Mouse (Mus musculus) forebrain, embryonic 14.5 days (tissue): ENCODE results near the gene Slc16a12. TPM values are rescaled to one million over a fixed set of nuclear protein-coding genes. Genes with fewer than 3 reads are reported as not detected.

ENCODE experiments used
- ATAC-seq: fragments of 200-750 bp; cut with Nextera tagmentation; 2 replicates; pipeline ENCODE4 v1.8.0; 2017; ENCODE audit warnings: mild to moderate bottlenecking, moderate library complexity
- DNase-seq: peaks from one replicate; pipeline ENCODE4 v3.0.0-alpha.2; 2015; ENCODE audit warnings: low spot score
- H3K27ac ChIP-seq: fragments of 300-500 bp; sonication (generic); 2 replicates; pipeline ENCODE4 v1.5.1; 2014; ENCODE audit warnings: low read depth, mild to moderate bottlenecking, control low read depth, low read length, moderate library complexity
- H3K27me3 ChIP-seq: fragments of 300-500 bp; sonication (generic); replicated peaks from 2 replicates; pipeline ENCODE4 v1.6.1; 2014; ENCODE audit warnings: low read length, control low read depth, mixed read lengths; ENCODE audit not compliant: control insufficient read depth, insufficient read depth
- H3K36me3 ChIP-seq: fragments of 300-500 bp; sonication (generic); 2 replicates; pipeline ENCODE4 v1.6.1; 2014; ENCODE audit warnings: low read length, control low read depth; ENCODE audit not compliant: control insufficient read depth, insufficient read depth
- H3K4me1 ChIP-seq: fragments of 300-500 bp; sonication (generic); 2 replicates; pipeline ENCODE4 v1.6.1; 2014; ENCODE audit warnings: antibody characterized with exemption, low read length, control low read depth; ENCODE audit not compliant: control insufficient read depth, insufficient read depth
- H3K4me2 ChIP-seq: fragments of 300-500 bp; sonication (generic); 2 replicates; pipeline ENCODE4 v1.6.1; 2014; ENCODE audit warnings: mild to moderate bottlenecking, control low read depth, low read length
- H3K4me3 ChIP-seq: fragments of 300-500 bp; sonication (generic); 2 replicates; pipeline ENCODE4 v1.5.1; 2014; ENCODE audit warnings: low read depth, low read length, control low read depth
- H3K9ac ChIP-seq: fragments of 300-500 bp; sonication (generic); 2 replicates; pipeline ENCODE4 v1.6.1; 2014; ENCODE audit warnings: mild to moderate bottlenecking, low read length, control low read depth, moderate library complexity
- H3K9me3 ChIP-seq: fragments of 300-500 bp; sonication (generic); replicated peaks from 2 replicates; pipeline ENCODE4 v1.6.1; 2016; ENCODE audit warnings: low read length, control low read depth, mixed read lengths; ENCODE audit not compliant: control insufficient read depth
- WGBS: fragments of 180-500 bp; shearing (Covaris S2); extraction: QIAGEN DNeasy Blood & Tissue Kit; methylation state at CpG from one replicate; pipeline ENCODE4 v1.1.7; 2014; 5-methylcytosine and 5-hydroxymethylcytosine counted together
- polyA plus RNA-seq: library from polyadenylated mRNA; unstranded; fragments of >200 nt; fragmentation: Nextera tagmentation; extraction: Ambion mirVana; gene quantifications from 2 replicates; pipeline ENCODE4 v1.2.1, GENCODE M21; 2014

The Slc16a12 gene
- polyA plus RNA-seq, 1 experiment from 2014 or later: 2.6 TPM

- Histone ChIP-seq H3K4me2 (no peak overlapping the region), H3K9me3 (no peaks in the 10 kb centered on the region), H3K27ac (no peak overlapping the region), H3K4me3 (no peak overlapping the region), H3K4me1 (no peaks in the 10 kb centered on the region), H3K9ac (no peak overlapping the region), H3K36me3 (no peaks in the 10 kb centered on the region), H3K27me3 (no peaks in the 10 kb centered on the region)
- DNase-seq (no peak), ATAC-seq (no peak)
- 80% methylated on average over 5 of the region's 5 CpGs for WGBS
Measured at GRCm38 (mm10) chr19:34642616-34643015, 104.5 kb downstream of the Slc16a12 start.

DNA sequence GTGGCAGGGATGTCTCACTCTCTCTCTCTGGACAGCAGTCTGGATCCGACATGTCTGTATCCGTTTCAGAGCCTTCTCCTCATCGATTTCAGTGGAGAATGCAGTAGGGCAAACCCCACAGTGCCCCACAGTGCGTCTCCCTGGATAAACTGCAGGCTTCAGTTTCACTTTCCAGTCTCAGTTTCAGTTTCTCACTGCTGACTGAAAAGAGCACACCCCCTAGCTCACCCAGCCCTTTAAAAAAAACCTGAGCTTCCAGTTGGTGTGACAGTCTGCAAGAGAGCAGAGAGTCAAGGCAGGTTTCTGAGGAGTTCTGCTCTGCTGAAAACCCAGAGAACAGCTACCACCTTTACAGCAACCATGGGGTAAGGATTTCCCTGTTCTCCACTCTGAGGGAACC, 106.5 kb downstream of the Slc16a12 start, which contains the start of the genes Ifit1bl2 and Ifit1:
Gene Ifit1bl2, minus strand, starts transcription at position 121 of the 400 bp plus-strand sequence.
Gene Ifit1, plus strand, starts transcription at position 249 of the 400 bp plus-strand sequence.
- H3K4me2 ChIP-seq: no peak within 1 kb of the TSS

DNA sequence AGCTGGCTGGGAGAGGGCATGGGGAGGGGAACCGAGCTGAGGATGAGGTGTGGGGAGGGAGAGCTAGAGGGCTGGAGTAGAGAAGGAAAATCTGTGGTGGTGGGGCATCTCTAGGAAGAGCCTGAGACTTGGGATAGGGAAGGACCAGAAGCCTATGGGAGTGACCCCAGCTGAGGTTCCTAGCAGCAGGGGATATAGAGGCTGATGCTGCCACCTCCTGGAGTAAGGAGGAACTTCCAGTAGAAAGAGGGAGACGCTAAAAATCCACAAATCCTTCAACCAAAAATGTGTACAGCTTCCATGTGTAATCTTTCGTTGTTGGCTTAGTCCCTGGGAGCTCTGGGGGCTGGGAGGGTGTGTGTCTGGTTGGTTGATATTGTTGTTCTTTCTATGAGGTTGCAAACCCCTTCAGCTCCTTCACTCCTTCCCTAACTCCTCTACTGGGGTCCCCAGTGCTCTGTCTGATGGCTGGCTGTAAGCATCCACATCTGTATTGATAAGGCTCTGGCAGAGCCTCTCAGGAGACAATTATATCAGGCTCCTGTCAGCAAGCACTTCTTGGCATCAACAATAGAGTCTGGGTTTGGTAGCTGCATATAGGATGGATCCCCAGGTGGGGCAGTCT, 110.0 kb downstream of the Slc16a12 start:
- no peak overlapping the region for H3K4me3 ChIP-seq
- H3K9ac ChIP-seq: no peak overlapping the region
- H3K9me3 ChIP-seq: no peaks in the 10 kb centered on the region
- no peak overlapping the region for H3K27ac ChIP-seq
- no peak overlapping the region for H3K4me2 ChIP-seq
- DNase-seq: peak; percentile 66
- 13% methylated on average over 3 of the region's 3 CpGs for WGBS
- H3K4me1 ChIP-seq: no peaks in the 10 kb centered on the region
- no peaks in the 10 kb centered on the region for H3K27me3 ChIP-seq
- peak; percentile 72; the same call in 1 of the 2 replicates for ATAC-seq
- no peaks in the 10 kb centered on the region for H3K36me3 ChIP-seq

More for the DNA sequence above, 106.5 kb downstream of the Slc16a12 start, which contains the start of the genes Ifit1bl2 and Ifit1:
- H3K27me3 ChIP-seq: no peaks in the 10 kb centered on the region
- no peak within 1 kb of the TSS for H3K9ac ChIP-seq
- no peaks in the 10 kb centered on the region for H3K4me1 ChIP-seq
- no peak for ATAC-seq
- H3K27ac ChIP-seq: no peak within 1 kb of the TSS
- no peaks in the 10 kb centered on the region for H3K9me3 ChIP-seq
- WGBS: 66% methylated on average over 4 of the region's 4 CpGs
- no peak for DNase-seq
- H3K4me3 ChIP-seq: no peak within 1 kb of the TSS
- no peaks in the 10 kb centered on the region for H3K36me3 ChIP-seq

DNA sequence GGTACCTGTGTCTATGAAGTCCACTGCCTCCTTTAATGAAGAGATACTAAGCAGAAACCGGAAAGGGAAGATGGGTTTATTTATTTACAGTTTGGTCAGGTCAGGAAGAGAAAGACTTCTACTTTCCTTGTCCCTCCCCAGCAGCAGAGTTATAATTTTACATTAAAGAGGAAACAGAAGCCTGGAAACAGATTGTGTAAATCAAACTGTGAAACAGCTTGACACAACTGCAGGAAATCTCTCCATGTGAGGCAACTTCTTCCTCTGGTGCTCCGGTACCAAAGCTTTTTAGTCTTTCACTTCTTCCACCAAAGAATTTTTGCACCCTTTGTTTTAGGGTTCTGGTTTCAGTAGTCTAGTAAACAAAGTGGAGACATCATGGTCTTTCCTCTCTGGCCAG, 113.6 kb downstream of the Slc16a12 start:
- H3K27me3 ChIP-seq: no peaks in the 10 kb centered on the region
- no peak overlapping the region for H3K4me2 ChIP-seq
- H3K9me3 ChIP-seq: no peaks in the 10 kb centered on the region
- DNase-seq (no peak), ATAC-seq (no peak)
- 84% methylated on average over 2 of the region's 2 CpGs for WGBS
- H3K4me3 ChIP-seq: no peak overlapping the region
- no peak overlapping the region for H3K27ac ChIP-seq
- H3K9ac ChIP-seq: no peak overlapping the region
- H3K4me1 ChIP-seq: no peaks in the 10 kb centered on the region
- H3K36me3 ChIP-seq: no peaks in the 10 kb centered on the region

GRCm38 (mm10) chr19:34631487-34631886, 115.6 kb downstream of the Slc16a12 start:
- Histone ChIP-seq H3K27ac (no peak overlapping the region), H3K9me3 (no peaks in the 10 kb centered on the region), H3K27me3 (no peaks in the 10 kb centered on the region), H3K36me3 (no peaks in the 10 kb centered on the region), H3K4me2 (no peak overlapping the region), H3K9ac (no peak overlapping the region), H3K4me1 (no peaks in the 10 kb centered on the region), H3K4me3 (no peak overlapping the region)
- DNase-seq (no peak), ATAC-seq (no peak)

GRCm38 (mm10) chr19:34627496-34627895, 119.6 kb downstream of the Slc16a12 start:
- DNase-seq (no peak), ATAC-seq (no peak)
- Histone ChIP-seq H3K4me1 (no peaks in the 10 kb centered on the region), H3K9me3 (no peaks in the 10 kb centered on the region), H3K4me3 (no peak overlapping the region), H3K27me3 (no peaks in the 10 kb centered on the region), H3K9ac (no peak overlapping the region), H3K27ac (no peak overlapping the region), H3K4me2 (no peak overlapping the region), H3K36me3 (no peaks in the 10 kb centered on the region)
- WGBS: 78% methylated on average over 2 of the region's 2 CpGs

GRCm38 (mm10) chr19:34624663-34625062, 122.4 kb downstream of the Slc16a12 start:
- no peaks in the 10 kb centered on the region for H3K27me3 ChIP-seq
- DNase-seq: no peak
- H3K9me3 ChIP-seq: no peaks in the 10 kb centered on the region
- no peaks in the 10 kb centered on the region for H3K36me3 ChIP-seq
- no peak overlapping the region for H3K4me2 ChIP-seq
- no peak overlapping the region for H3K4me3 ChIP-seq
- no peak for ATAC-seq
- WGBS: 79% methylated on average over 4 of the region's 4 CpGs
- no peak overlapping the region for H3K27ac ChIP-seq
- H3K4me1 ChIP-seq: no peaks in the 10 kb centered on the region
- H3K9ac ChIP-seq: no peak overlapping the region

- no peak overlapping the region for H3K4me2 ChIP-seq
- ATAC-seq (no peak), DNase-seq (no peak)
- H3K4me3 ChIP-seq: no peak overlapping the region
- no peak overlapping the region for H3K9ac ChIP-seq
- no peaks in the 10 kb centered on the region for H3K36me3 ChIP-seq
- H3K4me1 ChIP-seq: no peaks in the 10 kb centered on the region
- no peaks in the 10 kb centered on the region for H3K9me3 ChIP-seq
- no peak overlapping the region for H3K27ac ChIP-seq
- no peaks in the 10 kb centered on the region for H3K27me3 ChIP-seq
- WGBS: 93% methylated on average over 6 of the region's 6 CpGs
Measured at GRCm38 (mm10) chr19:34623781-34624180, 123.3 kb downstream of the Slc16a12 start.

GRCm38 (mm10) chr19:34620871-34621270, 126.2 kb downstream of the Slc16a12 start:
- DNase-seq (no peak), ATAC-seq (no peak)
- Histone ChIP-seq H3K9ac (no peak overlapping the region), H3K9me3 (no peaks in the 10 kb centered on the region), H3K27me3 (no peaks in the 10 kb centered on the region), H3K4me3 (no peak overlapping the region), H3K4me1 (no peaks in the 10 kb centered on the region), H3K27ac (no peak overlapping the region), H3K4me2 (no peak overlapping the region), H3K36me3 (no peaks in the 10 kb centered on the region)
- 94% methylated on average over 5 of the region's 5 CpGs for WGBS
